Mouse (Mus musculus) hindbrain, embryonic 13.5 days (tissue): ENCODE results near the gene Brms1. TPM values are rescaled to one million over a fixed set of nuclear protein-coding genes. Genes with fewer than 3 reads are reported as not detected.
"Not testable (repeated sequence)": the region's sequence is repeated elsewhere in the genome, so short reads cannot be mapped to it uniquely, and the experiment has no call there.

Source experiments
- ATAC-seq: fragments of 200-750 bp; cut with Nextera tagmentation; 2 replicates; pipeline ENCODE4 v1.8.0; 2017; ENCODE audit warnings: moderate TSS enrichment; ENCODE audit not compliant: low FRiP score
- H3K27ac ChIP-seq: fragments of 300-500 bp; sonication (generic); 2 replicates; pipeline ENCODE4 v1.5.1; 2015; ENCODE audit warnings: inconsistent platforms, mild to moderate bottlenecking, moderate library complexity
- H3K27me3 ChIP-seq: fragments of 300-500 bp; sonication (generic); 2 replicates; pipeline ENCODE4 v1.6.1; 2015; ENCODE audit warnings: mild to moderate bottlenecking, inconsistent platforms
- H3K36me3 ChIP-seq: fragments of 300-500 bp; sonication (generic); 2 replicates; pipeline ENCODE4 v1.6.1; 2015; ENCODE audit warnings: mild to moderate bottlenecking, inconsistent platforms
- H3K4me1 ChIP-seq: fragments of 300-500 bp; sonication (generic); replicated peaks from 2 replicates; pipeline ENCODE4 v1.6.1; 2015; ENCODE audit warnings: inconsistent platforms
- H3K4me2 ChIP-seq: fragments of 300-500 bp; sonication (generic); 2 replicates; pipeline ENCODE4 v1.6.1; 2015; ENCODE audit warnings: inconsistent platforms, mild to moderate bottlenecking, moderate library complexity
- H3K4me3 ChIP-seq: fragments of 300-500 bp; sonication (generic); 2 replicates; pipeline ENCODE4 v1.5.1; 2015; ENCODE audit warnings: mild to moderate bottlenecking, inconsistent platforms
- H3K9ac ChIP-seq: fragments of 300-500 bp; sonication (generic); 2 replicates; pipeline ENCODE4 v1.6.1; 2015; ENCODE audit warnings: mild to moderate bottlenecking, inconsistent platforms
- H3K9me3 ChIP-seq: fragments of 300-500 bp; sonication (generic); 2 replicates; pipeline ENCODE4 v1.6.1; 2016; ENCODE audit warnings: inconsistent platforms
- WGBS: fragments of 180-500 bp; shearing (Covaris S2); methylation state at CpG from one replicate; pipeline ENCODE4 v1.1.7; 2015; 5-methylcytosine and 5-hydroxymethylcytosine counted together
- polyA plus RNA-seq: library from polyadenylated mRNA; unstranded; fragments of >200 nt; fragmentation: Nextera tagmentation; extraction: Ambion mirVana; gene quantifications from 2 replicates; pipeline ENCODE4 v1.2.1, GENCODE M21; 2015

Brms1 gene
- polyA plus RNA-seq, 1 experiment from 2014 or later: 48.2 TPM

DNA sequence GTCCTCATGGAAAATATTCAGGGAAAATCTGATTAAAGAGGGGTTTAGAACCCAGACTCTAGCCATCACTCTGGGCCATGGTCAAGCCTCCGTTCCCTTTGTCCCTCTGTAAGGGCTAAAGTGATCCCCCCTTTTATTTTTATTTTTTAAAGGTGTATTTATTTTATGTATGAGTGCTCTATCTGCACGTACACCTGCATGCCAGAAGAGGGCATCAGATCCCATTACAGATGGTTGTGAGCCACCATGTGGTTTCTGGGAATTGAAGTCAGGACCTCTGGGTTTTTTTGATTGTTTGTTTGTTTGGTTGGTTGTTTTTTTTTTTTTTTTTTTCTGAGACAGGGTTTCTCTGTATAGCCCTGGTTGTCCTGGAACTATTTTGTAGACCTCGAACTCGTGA, 45.4 kb downstream of the Brms1 start:
- WGBS: 51% methylated on average over 4 of the region's 4 CpGs
- H3K9ac ChIP-seq, H3K4me3 ChIP-seq, H3K4me2 ChIP-seq, H3K27ac ChIP-seq, ATAC-seq, H3K9me3 ChIP-seq: not testable (repeated sequence)
- peaks cover 33% of the 10 kb centered on the region for H3K4me1 ChIP-seq
- peaks cover 18% of the 10 kb centered on the region for H3K36me3 ChIP-seq
- H3K27me3 ChIP-seq: peaks cover 50% of the 10 kb centered on the region

DNA sequence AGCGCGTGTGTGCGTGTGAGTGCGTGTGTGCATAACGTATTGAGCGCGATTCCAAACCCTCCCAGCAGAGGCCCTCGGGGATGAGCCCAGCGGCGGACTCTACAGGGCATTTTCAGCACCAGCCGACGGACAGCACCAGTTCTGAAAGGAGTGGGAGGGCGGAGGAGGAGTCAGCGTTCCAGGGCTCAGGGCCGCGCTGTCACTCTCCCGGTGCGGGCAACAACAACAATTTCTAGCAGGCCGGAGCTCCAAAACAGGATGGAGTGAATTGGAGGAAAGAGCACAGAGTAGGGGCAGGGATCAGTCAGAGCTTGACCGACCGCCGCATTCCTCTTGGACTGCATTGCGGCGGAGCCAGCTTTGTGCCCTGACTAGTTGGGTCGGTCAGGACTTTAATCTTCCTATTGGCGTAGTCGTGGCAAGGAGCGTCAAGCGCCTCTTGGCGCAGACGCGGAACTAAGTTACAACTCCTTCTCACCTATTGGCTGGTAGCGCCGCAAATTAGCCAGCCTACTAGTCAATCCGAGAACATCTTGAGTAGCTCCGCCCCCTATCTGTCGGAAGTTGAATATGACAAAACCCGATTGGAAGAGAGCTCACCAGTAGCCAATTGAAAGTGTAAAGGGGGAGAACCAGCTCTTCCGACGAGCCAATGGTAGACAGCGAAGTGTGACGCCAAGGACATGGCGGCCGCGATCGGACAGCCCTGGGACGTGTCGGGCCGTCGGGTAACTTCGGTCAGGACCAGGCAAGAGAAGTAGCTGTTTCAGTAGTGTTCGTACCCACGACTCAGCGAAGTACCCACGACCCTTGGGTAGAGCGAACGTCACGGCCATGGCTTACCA, 47.0 kb downstream of the Brms1 start, which contains the start of gene Yif1a:
Yif1a (plus strand) TSS at position 655 of the 845 bp plus-strand sequence.
- H3K9ac ChIP-seq: peak within 1 kb of the TSS; percentile 86
- WGBS: under 1% methylated on average over 58 of the region's 58 CpGs
- H3K27ac ChIP-seq: peak within 1 kb of the TSS; percentile 93
- peak; percentile 94 for ATAC-seq
- H3K27me3 ChIP-seq: peaks cover 34% of the 10 kb centered on the region
- H3K36me3 ChIP-seq: peaks cover 34% of the 10 kb centered on the region
- H3K4me3 ChIP-seq: peak within 1 kb of the TSS; percentile 77
- H3K4me2 ChIP-seq: peak within 1 kb of the TSS; percentile 87
- H3K9me3 ChIP-seq: no peaks in the 10 kb centered on the region
- H3K4me1 ChIP-seq: peaks cover 44% of the 10 kb centered on the region

DNA sequence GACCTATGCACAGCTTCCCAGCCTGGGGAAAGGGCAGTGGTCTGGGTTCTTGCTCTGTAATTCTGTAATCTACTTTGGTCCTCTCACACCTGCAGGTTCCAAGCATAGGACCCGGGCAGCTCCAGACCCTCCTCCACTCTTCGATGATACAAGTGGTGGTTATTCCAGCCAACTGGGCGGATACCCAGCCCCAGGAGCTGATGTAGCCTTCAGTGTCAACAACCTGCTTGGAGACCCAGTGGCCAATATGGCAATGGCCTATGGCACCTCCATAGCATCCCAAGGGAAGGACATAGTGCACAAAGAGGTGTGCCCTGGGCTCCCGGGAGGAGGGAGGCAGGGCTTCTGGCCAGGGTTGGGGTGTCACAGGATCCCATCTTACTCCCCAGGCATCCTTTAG, 48.2 kb downstream of the Brms1 start:
- Histone ChIP-seq H3K4me2 (peak overlapping the region; percentile 87), H3K27ac (no peak overlapping the region), H3K9ac (peak overlapping the region; percentile 86), H3K4me3 (peak overlapping the region; percentile 77), H3K27me3 (peaks cover 22% of the 10 kb centered on the region), H3K4me1 (peaks cover 56% of the 10 kb centered on the region), H3K9me3 (no peaks in the 10 kb centered on the region), H3K36me3 (peaks cover 42% of the 10 kb centered on the region)
- 91% methylated on average over 4 of the region's 4 CpGs for WGBS
- no peak for ATAC-seq

DNA sequence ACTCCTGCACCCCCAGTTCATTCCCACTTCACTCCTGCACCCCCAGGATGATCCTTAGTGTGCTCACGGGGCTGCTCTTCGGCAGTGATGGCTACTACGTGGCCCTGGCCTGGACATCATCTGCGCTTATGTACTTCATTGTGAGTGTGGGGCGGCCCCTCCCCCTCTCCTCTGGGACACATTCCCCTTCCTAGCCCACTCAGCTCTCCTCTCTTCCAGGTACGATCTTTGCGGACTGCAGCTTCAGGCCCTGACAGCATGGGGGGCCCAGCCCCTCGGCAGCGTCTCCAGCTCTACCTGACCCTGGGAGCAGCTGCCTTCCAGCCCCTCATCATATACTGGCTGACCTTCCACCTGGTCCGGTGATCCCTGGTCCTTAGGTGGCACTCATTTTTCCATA, 50.9 kb downstream of the Brms1 start:
- H3K4me3 ChIP-seq: no peak overlapping the region
- no peak overlapping the region for H3K9ac ChIP-seq
- H3K27ac ChIP-seq: peak overlapping the region; percentile 52
- H3K27me3 ChIP-seq: no peaks in the 10 kb centered on the region
- H3K4me1 ChIP-seq: peaks cover 72% of the 10 kb centered on the region
- WGBS: 90% methylated on average over 10 of the region's 10 CpGs
- no peaks in the 10 kb centered on the region for H3K9me3 ChIP-seq
- no peak overlapping the region for H3K4me2 ChIP-seq
- H3K36me3 ChIP-seq: peaks cover 42% of the 10 kb centered on the region
- ATAC-seq: no peak

DNA sequence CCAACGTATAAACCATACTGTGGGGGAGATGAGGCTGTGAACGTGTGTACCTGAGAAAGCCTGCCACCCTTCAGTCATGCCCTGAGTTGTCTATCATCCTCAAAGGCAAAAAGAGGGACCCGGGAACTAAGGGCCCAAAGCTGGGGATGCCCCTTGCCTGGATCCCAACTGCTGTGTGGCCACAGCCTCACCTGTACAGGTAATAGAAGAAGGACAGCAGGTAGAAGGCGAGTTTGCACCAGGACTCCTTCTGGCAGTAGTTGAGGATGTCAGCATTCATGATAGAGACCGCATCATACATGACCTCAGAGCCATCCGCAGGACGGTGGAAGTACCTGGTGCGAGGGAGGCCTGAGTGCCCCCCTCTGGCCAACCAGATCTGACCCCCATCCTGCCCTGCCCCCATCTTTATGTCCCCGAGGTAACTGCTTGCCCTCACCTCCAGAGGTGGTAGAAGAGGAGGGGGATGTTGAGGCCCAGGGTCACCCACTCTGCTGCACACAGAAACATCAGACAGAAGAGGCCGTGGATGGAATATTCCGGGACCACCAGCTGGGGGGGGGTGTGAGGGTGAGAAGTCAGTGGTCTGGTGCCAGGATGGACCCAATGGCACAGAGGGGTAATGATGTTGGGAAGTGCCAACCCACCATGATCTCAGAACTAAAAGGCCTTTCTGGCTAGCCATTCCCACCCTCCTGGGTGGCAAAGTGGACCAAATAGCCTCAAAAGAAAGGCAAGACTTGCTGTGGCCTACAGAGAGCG, 52.5 kb downstream of the Brms1 start:
- no peak for ATAC-seq
- Histone ChIP-seq H3K9ac (peak overlapping the region; percentile 62), H3K27me3 (no peaks in the 10 kb centered on the region), H3K4me2 (peak overlapping the region; percentile 87), H3K4me3 (peak overlapping the region; percentile 93), H3K36me3 (peaks cover 42% of the 10 kb centered on the region), H3K9me3 (no peaks in the 10 kb centered on the region), H3K4me1 (peaks cover 71% of the 10 kb centered on the region), H3K27ac (peak overlapping the region; percentile 97)
- WGBS: 73% methylated on average over 12 of the region's 12 CpGs

DNA sequence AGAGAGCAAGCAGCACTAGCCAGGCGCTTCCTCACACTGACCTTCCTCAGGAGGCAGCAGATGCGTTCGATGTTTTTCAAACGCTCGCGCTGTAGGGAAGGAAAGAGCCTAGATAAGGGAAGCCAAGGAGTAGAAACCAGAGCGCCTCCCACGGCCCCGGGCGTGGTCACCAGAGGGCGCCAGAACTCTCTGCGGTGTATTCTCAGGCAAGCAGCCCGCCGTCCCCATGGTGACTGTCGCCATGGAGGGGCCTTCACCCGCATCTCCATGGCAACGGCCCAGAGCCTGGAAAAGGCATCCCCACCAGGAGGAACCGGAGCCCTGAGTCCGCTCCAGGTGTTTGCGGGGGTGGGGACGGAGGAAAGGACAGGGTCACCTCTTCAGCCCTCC, 53.1 kb downstream of the Brms1 start:
- peaks cover 43% of the 10 kb centered on the region for H3K36me3 ChIP-seq
- H3K27me3 ChIP-seq: no peaks in the 10 kb centered on the region
- H3K4me1 ChIP-seq: peaks cover 71% of the 10 kb centered on the region
- H3K27ac ChIP-seq: peak overlapping the region; percentile 97
- peak overlapping the region; percentile 87 for H3K4me2 ChIP-seq
- no peaks in the 10 kb centered on the region for H3K9me3 ChIP-seq
- peak; percentile 60 for ATAC-seq
- peak overlapping the region; percentile 100 for H3K9ac ChIP-seq
- peak overlapping the region; percentile 93 for H3K4me3 ChIP-seq
- WGBS: 0% methylated on average over 21 of the region's 21 CpGs

DNA sequence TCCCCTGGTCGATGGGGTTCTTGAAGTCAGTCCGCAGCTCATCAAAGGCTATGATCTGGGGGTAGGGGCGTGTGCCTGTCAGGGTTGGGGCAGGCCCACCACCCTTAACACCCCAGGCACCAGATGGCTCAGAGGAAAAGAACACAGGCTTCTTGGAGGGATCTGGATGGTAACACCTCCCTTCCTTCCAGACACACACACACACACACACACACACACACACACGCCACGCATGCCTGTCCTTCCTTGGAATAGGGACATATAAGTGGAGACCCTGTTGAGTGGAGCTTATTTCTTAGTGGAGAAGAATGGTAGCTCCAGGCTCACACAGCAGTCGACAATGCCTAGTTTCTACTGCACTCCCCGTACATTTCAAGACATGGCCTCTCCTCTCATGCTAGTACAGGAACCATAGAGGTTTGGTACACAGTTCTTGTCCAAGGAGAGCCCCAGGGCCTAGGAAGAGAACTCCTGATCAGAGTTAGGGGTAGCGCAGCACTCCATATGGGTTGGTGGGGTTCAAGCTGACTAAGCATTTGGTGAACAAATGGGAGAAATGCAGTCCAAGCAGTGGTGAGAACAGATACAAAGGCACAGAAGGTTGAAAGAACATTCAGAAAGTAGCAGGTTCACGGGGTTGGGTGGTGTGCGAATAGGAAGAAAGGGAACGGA, 53.7 kb downstream of the Brms1 start:
- Histone ChIP-seq H3K9ac (peak overlapping the region; percentile 100), H3K9me3 (no peaks in the 10 kb centered on the region), H3K4me2 (peak overlapping the region; percentile 87), H3K4me3 (peak overlapping the region; percentile 93), H3K27ac (peak overlapping the region; percentile 97), H3K36me3 (peaks cover 44% of the 10 kb centered on the region), H3K4me1 (peaks cover 71% of the 10 kb centered on the region), H3K27me3 (no peaks in the 10 kb centered on the region)
- no peak for ATAC-seq
- 31% methylated on average over 11 of the region's 11 CpGs for WGBS

DNA sequence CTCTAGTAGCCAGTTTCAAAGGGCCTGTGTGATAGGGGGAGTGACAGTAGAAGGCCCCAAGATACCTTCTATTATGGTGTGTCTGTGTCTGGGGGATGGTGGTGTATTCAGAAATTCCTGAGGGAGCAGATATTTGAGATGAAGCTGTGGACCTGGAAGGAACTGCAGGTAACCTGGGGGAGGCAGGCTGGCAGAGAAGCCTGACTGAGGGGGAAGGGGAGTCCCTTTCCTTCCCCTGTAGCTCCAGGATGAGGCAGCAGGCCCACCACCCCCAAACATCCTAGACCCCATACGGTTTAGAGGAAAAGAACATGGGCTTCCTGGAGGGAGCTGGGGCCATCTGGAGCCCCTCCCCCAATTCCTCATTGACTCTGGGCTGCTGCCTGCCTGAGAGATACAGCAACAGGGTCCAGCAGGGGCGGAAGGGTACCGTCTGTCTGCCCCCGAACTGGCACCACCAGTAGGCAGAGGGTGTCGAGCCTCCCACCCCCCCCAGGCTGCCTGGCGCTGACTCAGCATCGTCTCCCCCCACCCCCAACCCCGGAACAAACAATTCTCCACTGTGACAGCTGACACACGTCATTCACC, 54.8 kb downstream of the Brms1 start:
- 0% methylated on average over 9 of the region's 9 CpGs for WGBS
- Histone ChIP-seq H3K36me3 (peaks cover 46% of the 10 kb centered on the region), H3K4me3 (peak overlapping the region; percentile 93), H3K27ac (peak overlapping the region; percentile 97), H3K4me1 (peaks cover 78% of the 10 kb centered on the region), H3K9me3 (no peaks in the 10 kb centered on the region), H3K27me3 (no peaks in the 10 kb centered on the region), H3K4me2 (peak overlapping the region; percentile 87), H3K9ac (peak overlapping the region; percentile 100)
- ATAC-seq: no peak

DNA sequence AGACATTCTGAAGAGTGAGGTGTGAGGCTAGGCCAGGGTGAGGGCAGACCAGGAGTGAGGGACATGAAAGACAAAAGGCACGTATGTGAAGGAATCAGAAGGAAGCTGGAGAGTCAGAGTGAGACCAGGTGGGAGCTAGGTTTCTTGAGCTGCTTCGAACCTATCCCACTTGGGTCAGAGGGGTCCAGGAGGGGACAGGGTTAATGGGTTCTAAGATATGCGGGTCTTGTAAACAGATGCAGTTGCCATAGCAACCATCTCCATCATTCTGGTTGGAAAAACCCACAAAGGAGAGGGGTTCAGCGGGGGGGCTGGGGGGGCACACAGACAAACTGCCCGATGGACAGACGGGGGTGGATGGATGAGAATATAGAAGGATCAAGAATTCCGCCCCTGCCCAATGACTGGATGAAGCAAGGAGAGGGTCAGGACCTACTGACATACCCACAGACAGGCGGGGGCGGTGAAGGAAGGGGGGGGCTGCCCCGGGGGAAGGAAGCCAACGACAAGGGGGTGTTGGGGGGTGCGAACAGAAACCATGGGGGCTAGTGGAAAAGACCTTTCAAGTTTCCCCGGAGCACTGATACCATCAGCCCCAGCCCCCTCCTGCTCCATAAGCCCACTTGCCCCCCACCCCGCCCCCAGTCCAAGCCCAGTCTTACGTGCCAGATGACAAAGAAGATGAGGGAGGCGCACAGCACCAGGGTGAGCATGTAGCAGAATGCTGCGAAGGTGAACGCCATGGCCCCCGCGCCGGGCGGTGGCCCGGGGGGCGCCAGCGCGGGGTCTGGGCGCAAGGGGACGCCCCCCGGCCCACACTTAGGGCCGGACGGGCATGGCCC, 56.6 kb downstream of the Brms1 start:
- peak overlapping the region; percentile 100 for H3K9ac ChIP-seq
- no peaks in the 10 kb centered on the region for H3K27me3 ChIP-seq
- peak overlapping the region; percentile 87 for H3K4me2 ChIP-seq
- H3K9me3 ChIP-seq: no peaks in the 10 kb centered on the region
- peak; percentile 8 for ATAC-seq
- peak overlapping the region; percentile 93 for H3K4me3 ChIP-seq
- 1% methylated on average over 31 of the region's 31 CpGs for WGBS
- H3K4me1 ChIP-seq: peaks cover 71% of the 10 kb centered on the region
- peaks cover 47% of the 10 kb centered on the region for H3K36me3 ChIP-seq
- peak overlapping the region; percentile 97 for H3K27ac ChIP-seq

DNA sequence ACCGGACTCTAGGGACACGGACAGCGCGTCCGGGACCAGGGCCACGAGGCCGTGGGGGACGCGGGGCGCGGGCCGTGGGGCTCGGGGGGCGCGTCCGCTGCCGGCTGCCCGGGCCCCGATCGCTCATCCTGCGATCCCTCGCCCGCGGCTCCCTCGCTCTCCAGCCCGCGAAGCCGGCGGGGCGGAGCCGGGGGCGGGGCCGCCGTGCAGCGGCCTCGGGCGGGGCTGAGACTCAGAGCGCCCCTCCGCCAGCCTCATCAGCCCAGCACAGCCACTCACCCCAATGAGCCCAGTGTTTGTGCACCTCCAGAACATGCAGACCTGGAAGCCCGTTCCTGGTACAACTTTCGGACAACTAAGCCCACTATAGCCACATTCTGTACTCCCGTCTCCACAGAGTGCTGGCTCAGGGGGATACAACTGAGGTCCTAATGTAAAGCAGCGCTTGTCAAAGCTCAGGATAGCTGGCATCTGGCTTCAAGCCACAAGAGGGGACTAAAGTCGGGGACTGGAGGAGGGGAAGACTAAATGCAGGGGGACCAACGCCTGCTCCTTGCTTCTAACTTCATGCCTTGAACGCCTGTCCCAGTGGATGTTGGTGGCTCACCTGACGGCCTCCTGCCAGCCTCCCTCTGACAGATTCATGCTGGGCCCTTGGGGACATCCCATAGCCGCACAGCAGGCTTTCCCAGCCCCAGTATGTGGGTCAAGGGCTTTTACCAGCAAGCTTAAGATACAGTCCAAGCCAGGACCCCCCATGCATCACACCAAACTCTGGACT, 57.4 kb downstream of the Brms1 start, which contains the start of gene Cnih2:
Cnih2 (minus strand) TSS at position 159 of the 781 bp plus-strand sequence.
- Histone ChIP-seq H3K9ac (peak within 1 kb of the TSS; percentile 100), H3K4me2 (peak within 1 kb of the TSS; percentile 87), H3K4me3 (peak within 1 kb of the TSS; percentile 93), H3K27ac (peak within 1 kb of the TSS; percentile 97), H3K9me3 (no peaks in the 10 kb centered on the region), H3K27me3 (no peaks in the 10 kb centered on the region), H3K36me3 (peaks cover 47% of the 10 kb centered on the region), H3K4me1 (peaks cover 62% of the 10 kb centered on the region)
- peak; percentile 65 for ATAC-seq
- 2% methylated on average over 39 of the region's 48 CpGs for WGBS
